Mouse (Mus musculus): ENCODE data around the gene Prkar1a.

DNA sequence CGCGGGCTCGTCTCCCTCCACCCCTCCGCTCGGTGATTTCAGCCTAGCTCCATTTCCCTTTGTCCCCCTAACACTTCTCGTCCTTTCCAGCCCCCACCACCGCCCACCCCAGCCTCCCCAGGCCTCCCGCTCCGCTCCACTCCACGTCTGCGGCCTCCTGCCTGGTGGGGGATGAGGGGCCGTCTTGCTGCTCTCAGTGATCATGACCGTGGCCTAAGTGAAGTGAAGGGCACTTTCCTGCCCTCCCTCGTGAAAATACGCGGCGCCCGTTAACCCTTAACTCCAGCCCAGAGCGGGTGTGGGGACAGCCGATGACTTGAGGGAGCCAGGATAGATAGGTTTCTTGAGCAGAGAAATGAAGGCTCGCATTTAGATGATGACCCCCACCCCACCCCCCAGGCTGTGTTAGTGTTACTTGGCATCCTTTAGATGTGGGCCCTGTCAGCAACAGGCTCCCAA lies 2.4 kb downstream of the Prkar1a start:
- TF ChIP-seq CTCF (IDR thresholded peaks at IDR 0.05; ENCODE audit: low read depth): no peak
- no peak for TF ChIP-seq EP300 (IDR thresholded peaks at IDR 0.05; ENCODE audit: low read depth)
